Mouse (Mus musculus) lung, embryonic 14.5 days (tissue): ENCODE measurements around the gene Cda. TPM values are rescaled to one million over a fixed set of nuclear protein-coding genes. Genes with fewer than 3 reads are reported as not detected.

Experiments
- ATAC-seq: fragments of 200-750 bp; cut with Nextera tagmentation; 2 replicates; pipeline ENCODE4 v1.8.0; 2017; ENCODE audit warnings: mild to moderate bottlenecking, moderate TSS enrichment, moderate library complexity; ENCODE audit not compliant: insufficient read depth
- DNase-seq: peaks from one replicate; pipeline ENCODE4 v3.0.0-alpha.2; 2015
- H3K27ac ChIP-seq: fragments of 300-500 bp; sonication (generic); 2 replicates; pipeline ENCODE4 v1.5.1; 2014; ENCODE audit warnings: low read depth, mild to moderate bottlenecking, moderate library complexity
- H3K27me3 ChIP-seq: fragments of 300-500 bp; sonication (generic); 2 replicates; pipeline ENCODE4 v1.6.1; 2014; ENCODE audit warnings: low read length, control low read depth; ENCODE audit not compliant: insufficient read depth
- H3K36me3 ChIP-seq: fragments of 300-500 bp; sonication (generic); 2 replicates; pipeline ENCODE4 v1.6.1; 2014; ENCODE audit warnings: control low read depth; ENCODE audit not compliant: insufficient read depth
- H3K4me1 ChIP-seq: fragments of 300-500 bp; sonication (generic); 2 replicates; pipeline ENCODE4 v1.6.1; 2014; ENCODE audit warnings: antibody characterized with exemption, control low read depth; ENCODE audit not compliant: insufficient read depth
- H3K4me2 ChIP-seq: fragments of 300-500 bp; sonication (generic); 2 replicates; pipeline ENCODE4 v1.6.1; 2014; ENCODE audit warnings: mild to moderate bottlenecking
- H3K4me3 ChIP-seq: fragments of 300-500 bp; sonication (generic); 2 replicates; pipeline ENCODE4 v1.5.1; 2014; ENCODE audit warnings: low read depth, low read length
- H3K9ac ChIP-seq: fragments of 300-500 bp; sonication (generic); 2 replicates; pipeline ENCODE4 v1.6.1; 2014
- H3K9me3 ChIP-seq: fragments of 300-500 bp; sonication (generic); 2 replicates; pipeline ENCODE4 v1.6.1; 2016; ENCODE audit warnings: low read depth, low read length, control low read depth
- CTCF ChIP-seq: IDR thresholded peaks from 2 replicates; pipeline ENCODE4 v1.5.1; 2016; ENCODE audit warnings: antibody characterized with exemption, low read depth
- WGBS: fragments of 180-500 bp; shearing (Covaris S2); extraction: QIAGEN DNeasy Blood & Tissue Kit; methylation state at CpG from one replicate; pipeline ENCODE4 v1.1.7; 2014; 5-methylcytosine and 5-hydroxymethylcytosine counted together
- polyA plus RNA-seq: library from polyadenylated mRNA; unstranded; fragments of >200 nt; fragmentation: Nextera tagmentation; extraction: Ambion mirVana; gene quantifications from 2 replicates; pipeline ENCODE4 v1.2.1, GENCODE M21; 2014

The Cda gene
- polyA plus RNA-seq, 1 experiment from 2014 or later = 24.1 TPM

DNA sequence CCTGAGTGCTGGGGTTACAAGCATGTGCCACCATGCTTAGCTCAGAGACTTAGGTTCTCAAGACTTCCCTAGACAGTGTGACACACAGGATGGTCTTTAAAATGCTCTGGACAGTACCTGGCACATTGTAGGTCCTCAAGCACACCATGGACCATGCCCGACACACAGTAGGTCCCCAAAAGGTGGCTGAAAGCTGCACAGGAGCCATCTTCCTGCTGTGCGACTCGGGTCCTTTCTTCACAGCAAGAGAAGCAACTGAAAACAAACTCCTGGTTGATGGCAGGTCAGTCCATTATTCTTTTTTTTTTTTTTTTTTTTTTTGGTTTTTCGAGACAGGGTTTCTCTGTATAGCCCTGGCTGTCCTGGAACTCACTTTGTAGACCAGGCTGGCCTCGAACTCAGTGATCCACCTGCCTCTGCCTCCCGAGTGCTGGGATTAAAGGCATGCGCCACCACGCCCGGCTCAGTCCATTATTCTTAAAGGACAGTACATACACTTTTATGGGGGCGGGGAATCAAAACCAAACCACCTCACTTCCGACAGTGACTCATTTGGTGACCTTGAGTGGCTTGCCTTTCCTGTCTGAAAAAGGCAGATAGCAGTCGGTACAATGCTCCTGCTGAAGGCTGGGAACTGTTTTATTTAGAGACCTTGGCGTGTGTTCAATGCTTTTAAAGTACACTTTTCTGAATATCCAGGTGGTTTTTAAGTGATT lies 39.8 kb upstream of the Cda start:
- Histone ChIP-seq H3K27me3 (0 out of 2 replicates have a peak, but pooled peaks cover 5% of the 10 kb centered on the region), H3K4me2 (no peak overlapping the region), H3K9ac (no peak overlapping the region), H3K4me1 (no peaks in the 10 kb centered on the region), H3K36me3 (no peaks in the 10 kb centered on the region), H3K9me3 (no peaks in the 10 kb centered on the region), H3K27ac (no peak overlapping the region), H3K4me3 (no peak overlapping the region)
- TF ChIP-seq CTCF = no peak
- no peak for ATAC-seq
- WGBS = 66% methylated on average over 12 of the region's 13 CpGs
- DNase-seq = peak; percentile 62

DNA sequence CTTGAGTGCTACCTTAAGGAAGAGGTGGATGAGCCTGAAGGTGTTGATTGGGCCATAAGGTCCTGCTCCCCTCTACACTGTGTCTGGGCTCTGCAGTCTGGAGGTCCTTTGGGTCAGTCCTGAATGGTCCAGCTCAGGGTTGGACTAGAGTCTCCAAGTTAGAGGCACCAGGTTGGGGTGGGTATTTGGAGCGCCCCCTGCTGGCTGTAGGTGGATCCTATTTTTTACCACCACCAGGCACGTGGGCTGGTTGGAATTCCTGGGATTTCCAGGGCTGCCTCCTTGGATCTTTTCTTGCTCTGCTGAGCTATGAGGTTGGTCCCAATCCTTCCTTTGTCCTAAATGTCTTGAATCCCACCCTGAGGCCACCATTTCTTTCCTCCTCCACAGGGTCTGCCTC lies 37.0 kb upstream of the Cda start:
- 2% methylated on average over 2 of the region's 2 CpGs for WGBS
- peak; percentile 38 for DNase-seq
- Histone ChIP-seq H3K9me3 (no peaks in the 10 kb centered on the region), H3K27me3 (no peaks in the 10 kb centered on the region), H3K36me3 (no peaks in the 10 kb centered on the region), H3K4me2 (no peak overlapping the region), H3K9ac (no peak overlapping the region), H3K27ac (no peak overlapping the region), H3K4me3 (no peak overlapping the region), H3K4me1 (no peaks in the 10 kb centered on the region)
- ATAC-seq = no peak
- TF ChIP-seq CTCF = peak; percentile 64

DNA sequence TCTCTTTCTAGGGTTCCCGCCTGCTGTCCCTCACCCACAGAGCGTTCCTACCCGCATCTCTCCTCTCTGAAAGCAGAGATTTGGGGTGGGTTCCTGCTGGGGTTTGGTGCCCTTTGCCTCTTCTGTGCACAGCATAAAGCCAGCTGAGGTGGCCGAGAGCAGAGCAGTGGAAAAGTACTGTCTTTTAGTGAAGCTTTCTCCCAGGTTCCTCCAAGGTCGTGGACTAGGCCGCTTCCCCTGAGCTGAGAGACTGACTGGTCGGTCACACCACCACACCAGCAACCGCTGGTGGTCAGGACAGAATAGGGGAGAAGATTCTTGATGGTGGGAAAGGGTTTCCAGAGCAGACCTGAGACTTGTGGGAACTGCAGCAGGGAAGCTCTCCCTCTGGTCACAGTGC lies 28.9 kb upstream of the Cda start:
- Histone ChIP-seq H3K9ac (no peak overlapping the region), H3K9me3 (no peaks in the 10 kb centered on the region), H3K36me3 (no peaks in the 10 kb centered on the region), H3K4me1 (peaks cover 6% of the 10 kb centered on the region; the same call in 1 of the 2 replicates), H3K27ac (no peak overlapping the region), H3K4me2 (peak overlapping the region; percentile 62), H3K27me3 (peaks cover 70% of the 10 kb centered on the region), H3K4me3 (peak overlapping the region; percentile 39)
- ATAC-seq (no peak), DNase-seq (no peak)
- no peak for TF ChIP-seq CTCF
- WGBS = 10% methylated on average over 8 of the region's 8 CpGs

DNA sequence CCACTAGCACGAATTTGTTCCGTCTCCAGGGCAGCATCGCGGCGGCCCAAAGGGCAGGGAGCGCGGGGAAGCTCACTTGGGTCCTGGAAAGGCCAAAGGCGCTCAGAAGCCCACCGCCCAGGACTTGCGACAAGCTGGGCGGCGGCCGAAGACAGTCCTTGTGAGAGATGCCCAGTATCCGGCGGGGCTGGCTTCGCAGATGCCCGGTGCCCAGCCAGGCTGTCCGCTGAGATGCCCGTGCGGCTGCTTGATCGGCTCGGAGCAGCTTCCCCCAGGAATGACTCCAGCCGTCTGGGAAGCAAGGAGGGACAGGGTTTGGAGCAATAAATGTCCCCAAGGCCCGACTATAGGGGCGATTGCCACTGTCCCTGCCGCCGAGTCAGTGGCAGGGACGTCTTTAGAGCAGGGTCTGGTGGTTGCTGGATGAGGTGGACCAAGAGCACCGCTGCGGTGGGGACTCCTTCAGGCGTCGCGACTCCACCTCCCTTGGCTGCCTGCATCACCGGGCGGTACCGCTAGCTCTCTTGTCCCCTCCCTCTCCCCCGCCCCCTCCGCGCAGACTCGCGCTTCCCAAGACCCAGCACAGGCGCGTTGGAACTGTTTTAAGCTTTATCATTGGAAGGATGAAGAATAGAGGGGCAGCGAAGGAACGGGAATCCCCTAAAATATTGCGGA lies 28.3 kb upstream of the Cda start, which contains the start of gene Fam43b:
TSS of gene Fam43b (minus strand) at position 558 of the 675 bp plus-strand sequence.
- Histone ChIP-seq H3K9ac (no peak within 1 kb of the TSS), H3K27ac (no peak within 1 kb of the TSS), H3K4me2 (peak within 1 kb of the TSS; percentile 62), H3K4me1 (peaks cover 6% of the 10 kb centered on the region; the same call in 1 of the 2 replicates), H3K4me3 (peak within 1 kb of the TSS; percentile 39), H3K9me3 (no peaks in the 10 kb centered on the region), H3K36me3 (no peaks in the 10 kb centered on the region), H3K27me3 (peaks cover 73% of the 10 kb centered on the region)
- TF ChIP-seq CTCF = no peak
- no peak for ATAC-seq
- DNase-seq = peak; percentile 45
- 1% methylated on average over 46 of the region's 46 CpGs for WGBS

DNA sequence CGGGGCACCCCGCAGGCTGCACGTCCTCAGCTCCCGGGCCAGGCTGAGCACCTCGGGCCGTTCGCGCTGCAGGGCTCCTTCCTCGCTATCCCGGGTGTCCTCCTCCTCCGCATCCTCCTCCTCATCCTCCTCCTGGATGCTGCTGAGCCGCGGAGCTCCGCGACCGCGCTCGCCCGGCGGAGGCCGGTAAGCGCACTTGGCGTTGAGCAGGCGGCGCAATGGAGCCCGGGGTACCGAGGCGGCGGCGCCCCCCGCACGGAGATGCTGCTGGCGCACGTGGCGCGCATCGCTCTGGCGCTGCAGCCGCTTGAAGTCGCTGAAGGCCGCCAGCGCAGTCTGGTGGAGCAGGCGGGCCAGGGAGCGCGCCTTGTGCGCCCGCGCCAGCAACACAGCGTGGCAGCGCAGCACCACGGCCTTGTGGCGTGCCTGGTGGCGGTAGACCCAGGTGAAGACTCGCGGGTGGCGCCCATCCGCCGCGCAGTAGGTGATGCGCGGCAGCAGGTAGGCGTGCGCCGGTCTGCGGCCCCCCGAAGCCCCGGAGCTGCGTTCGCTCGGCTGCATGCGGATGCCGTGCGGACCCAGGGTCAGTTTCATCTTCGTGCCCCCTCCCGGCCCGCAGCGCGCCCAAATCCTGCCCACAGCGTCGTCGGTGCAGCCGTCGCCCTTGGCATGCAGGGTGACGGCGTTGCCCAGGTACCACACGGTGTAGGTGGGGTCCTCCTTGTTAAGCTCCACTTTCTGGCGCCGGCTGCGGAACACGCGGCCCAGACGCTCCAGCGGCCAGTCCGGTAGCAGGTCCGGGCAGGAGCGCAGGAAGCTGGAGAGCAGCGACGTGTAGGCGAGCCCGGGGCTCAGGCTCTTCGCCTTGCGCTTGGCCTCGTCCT lies 27.5 kb upstream of the Cda start:
- peak overlapping the region; percentile 62 for H3K4me2 ChIP-seq
- H3K4me1 ChIP-seq = peaks cover 6% of the 10 kb centered on the region; the same call in 1 of the 2 replicates
- H3K9me3 ChIP-seq = no peaks in the 10 kb centered on the region
- H3K27ac ChIP-seq = no peak overlapping the region
- DNase-seq = peak; percentile 39
- ATAC-seq = no peak
- H3K4me3 ChIP-seq = peak overlapping the region; percentile 39
- H3K9ac ChIP-seq = no peak overlapping the region
- H3K36me3 ChIP-seq = no peaks in the 10 kb centered on the region
- under 1% methylated on average over 98 of the region's 103 CpGs for WGBS
- no peak for TF ChIP-seq CTCF
- peaks cover 73% of the 10 kb centered on the region for H3K27me3 ChIP-seq

DNA sequence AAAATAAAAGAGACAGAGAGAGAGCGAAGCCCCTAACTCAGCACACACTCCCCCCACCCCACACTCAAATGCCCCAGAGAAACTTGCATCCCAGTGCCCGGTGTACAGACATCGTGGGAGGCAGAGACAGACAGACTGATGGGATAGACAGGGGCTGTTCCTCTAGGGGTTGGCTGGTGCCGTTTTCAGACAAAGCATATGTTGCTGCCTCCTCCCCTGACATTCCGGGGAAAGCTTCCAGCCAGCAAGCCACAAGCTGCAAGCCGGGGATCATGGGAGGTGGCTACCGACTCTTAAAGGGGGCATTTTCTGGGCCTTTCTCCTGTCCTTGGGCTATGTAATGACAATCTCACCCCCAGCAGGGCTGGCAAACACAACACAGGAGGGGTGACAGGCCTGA lies 25.9 kb upstream of the Cda start:
- Histone ChIP-seq H3K27me3 (peaks cover 67% of the 10 kb centered on the region), H3K9me3 (no peaks in the 10 kb centered on the region)
- no peak for DNase-seq

More for the DNA sequence above, 25.9 kb upstream of the Cda start:
- H3K9ac ChIP-seq = no peak overlapping the region
- no peak overlapping the region for H3K4me3 ChIP-seq
- no peak for TF ChIP-seq CTCF
- no peak overlapping the region for H3K27ac ChIP-seq
- no peak overlapping the region for H3K4me2 ChIP-seq
- H3K36me3 ChIP-seq = no peaks in the 10 kb centered on the region
- no peak for ATAC-seq
- WGBS = 52% methylated on average over 7 of the region's 7 CpGs
- peaks cover 6% of the 10 kb centered on the region; the same call in 1 of the 2 replicates for H3K4me1 ChIP-seq
